Mouse (Mus musculus) lung, postnatal 25 days (tissue): ENCODE measurements around the gene Hnrnpa2b1.
A peak's percentile ranks its signal among the peaks of the same experiment; 100 is the strongest.

Source experiments
- DNase-seq: peaks from one replicate; pipeline ENCODE4 v3.0.0; 2022; ENCODE audit warnings: low spot score

Hnrnpa2b1 gene

GRCm38 (mm10) chr6:51468891-51469561 lies 668 bp downstream of the Hnrnpa2b1 start:
- DNase-seq = peak; percentile 69

- no peak for DNase-seq
These were observed 2.0 kb downstream of the Hnrnpa2b1 start for GRCm38 (mm10) chr6:51467649-51468048.

GRCm38 (mm10) chr6:51460363-51460762 lies 9.3 kb downstream of the Hnrnpa2b1 start:
- DNase-seq = no peak

GRCm38 (mm10) chr6:51460021-51460360 lies 9.7 kb downstream of the Hnrnpa2b1 start:
- DNase-seq = no peak

GRCm38 (mm10) chr6:51459313-51460020 lies 10.2 kb downstream of the Hnrnpa2b1 start:
- no peak for DNase-seq

GRCm38 (mm10) chr6:51458925-51459312 lies 10.8 kb downstream of the Hnrnpa2b1 start:
- no peak for DNase-seq

GRCm38 (mm10) chr6:51457770-51458387 lies 11.8 kb downstream of the Hnrnpa2b1 start:
- DNase-seq = no peak

- no peak for DNase-seq
These were observed 12.4 kb downstream of the Hnrnpa2b1 start for GRCm38 (mm10) chr6:51457283-51457682.

- DNase-seq = no peak
These were observed 13.5 kb downstream of the Hnrnpa2b1 start for GRCm38 (mm10) chr6:51456198-51456597.

GRCm38 (mm10) chr6:51454949-51455348 lies 14.7 kb downstream of the Hnrnpa2b1 start:
- no peak for DNase-seq

GRCm38 (mm10) chr6:51452927-51453503 lies 16.7 kb downstream of the Hnrnpa2b1 start:
- DNase-seq = no peak

GRCm38 (mm10) chr6:51442191-51442835 lies 27.4 kb downstream of the Hnrnpa2b1 start:
- no peak for DNase-seq

- DNase-seq = no peak
These were observed 30.8 kb downstream of the Hnrnpa2b1 start for GRCm38 (mm10) chr6:51438826-51439330.

GRCm38 (mm10) chr6:51437665-51438064 lies 32.0 kb downstream of the Hnrnpa2b1 start:
- DNase-seq = peak; percentile 27

GRCm38 (mm10) chr6:51434270-51434669 lies 35.4 kb downstream of the Hnrnpa2b1 start:
- no peak for DNase-seq

- DNase-seq = peak; percentile 49
These were observed 36.9 kb downstream of the Hnrnpa2b1 start, which contains the start of gene Nfe2l3 for GRCm38 (mm10) chr6:51432535-51433397. Nfe2l3 (plus strand) TSS chr6:51432670.

GRCm38 (mm10) chr6:51424537-51424936 lies 45.2 kb downstream of the Hnrnpa2b1 start:
- DNase-seq = no peak

GRCm38 (mm10) chr6:51423466-51424122 lies 46.1 kb downstream of the Hnrnpa2b1 start:
- DNase-seq = no peak

GRCm38 (mm10) chr6:51417306-51417936 lies 52.3 kb downstream of the Hnrnpa2b1 start:
- no peak for DNase-seq

- no peak for DNase-seq
These were observed 53.3 kb downstream of the Hnrnpa2b1 start for GRCm38 (mm10) chr6:51416433-51416832.
